Mouse (Mus musculus): ENCODE data around the gene Asgr2.

Gene Asgr2

GRCm38 (mm10) chr11:70084563-70084962 lies 7.9 kb upstream of the Asgr2 start:
- WGBS, result 80% methylated on average over 8 of the region's 8 CpGs

- 86% methylated on average over 11 of the region's 11 CpGs for WGBS
Observed at GRCm38 (mm10) chr11:70097396-70097795, 5.0 kb downstream of the Asgr2 start.

- 71% methylated on average over 2 of the region's 2 CpGs for WGBS
Observed at GRCm38 (mm10) chr11:70099102-70099501, 6.7 kb downstream of the Asgr2 start.

GRCm38 (mm10) chr11:70099809-70100208 lies 7.4 kb downstream of the Asgr2 start:
- WGBS, result 91% methylated on average over 2 of the region's 2 CpGs

- WGBS, result 89% methylated on average over 14 of the region's 14 CpGs
Observed at GRCm38 (mm10) chr11:70103701-70104315, 11.4 kb downstream of the Asgr2 start.

- WGBS, result 76% methylated on average over 8 of the region's 8 CpGs
Observed at GRCm38 (mm10) chr11:70107085-70107484, 14.6 kb downstream of the Asgr2 start.

GRCm38 (mm10) chr11:70110146-70110545 lies 17.7 kb downstream of the Asgr2 start:
- WGBS, result 67% methylated on average over 3 of the region's 3 CpGs

- WGBS, result 54% methylated on average over 4 of the region's 4 CpGs
Observed at GRCm38 (mm10) chr11:70114562-70114961, 22.1 kb downstream of the Asgr2 start.

- 96% methylated on average over 3 of the region's 3 CpGs for WGBS
Observed at GRCm38 (mm10) chr11:70115901-70116300, 23.5 kb downstream of the Asgr2 start.

- 54% methylated on average over 9 of the region's 9 CpGs for WGBS
Observed at GRCm38 (mm10) chr11:70129926-70130379, 37.5 kb downstream of the Asgr2 start, which contains the start of gene Mgl2. TSS of gene Mgl2 (plus strand) at chr11:70130329.

GRCm38 (mm10) chr11:70135001-70135400 lies 42.6 kb downstream of the Asgr2 start:
- 80% methylated on average over 3 of the region's 3 CpGs for WGBS

- WGBS, result 80% methylated on average over 8 of the region's 8 CpGs
Observed at GRCm38 (mm10) chr11:70135925-70136324, 43.5 kb downstream of the Asgr2 start.

- WGBS, result 84% methylated on average over 10 of the region's 10 CpGs
Observed at GRCm38 (mm10) chr11:70139171-70139570, 46.7 kb downstream of the Asgr2 start.

- 69% methylated on average over 3 of the region's 3 CpGs for WGBS
Observed at GRCm38 (mm10) chr11:70151072-70151471, 58.6 kb downstream of the Asgr2 start.

All from cerebral cortex, adult 2 months (tissue).